Mouse (Mus musculus) urinary bladder, postnatal 25 days (tissue): ENCODE results near the gene Phospho2.
"Not testable (repeated sequence)": the region's sequence is repeated elsewhere in the genome, so short reads cannot be mapped to it uniquely, and the experiment has no call there.

Experiments
- DNase-seq: peaks from one replicate; pipeline ENCODE4 v3.0.0; 2022; ENCODE audit warnings: low spot score

The Phospho2 gene

DNA sequence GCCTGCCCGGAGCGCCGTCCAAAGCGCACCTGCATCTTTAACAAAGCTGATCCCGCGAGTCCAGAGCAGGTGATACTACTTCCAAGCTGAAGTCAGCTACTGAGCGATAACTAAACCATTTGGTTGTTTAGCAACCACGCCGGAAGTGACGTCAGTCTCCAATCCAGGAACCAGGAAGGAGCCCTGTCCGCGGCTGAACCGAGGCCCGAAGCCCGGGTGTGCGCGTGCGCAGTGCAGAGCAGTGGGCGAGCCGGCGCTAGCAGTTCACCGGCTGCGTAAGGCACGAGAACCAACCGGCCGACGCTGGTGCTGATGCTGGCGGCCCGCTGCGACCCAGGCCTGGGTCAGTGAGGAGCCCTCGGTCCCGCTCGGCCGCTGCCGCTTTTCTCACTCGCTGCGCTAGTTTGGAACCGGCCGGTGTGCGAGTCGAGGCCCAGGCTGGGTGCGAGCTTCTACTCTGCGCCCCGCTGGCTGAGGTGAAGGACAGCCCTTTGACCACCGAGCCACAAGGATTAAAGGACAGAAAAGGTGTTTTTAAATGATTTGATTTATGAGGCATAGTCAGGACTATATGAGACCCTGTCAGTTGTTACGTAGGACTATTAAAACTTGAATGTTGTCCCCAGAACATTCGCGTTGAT lies at the start of gene Phospho2, which contains the start of gene Ccdc173:
TSS of gene Phospho2 (plus strand) at position 195 of the 641 bp plus-strand sequence.
TSS of gene Ccdc173 (minus strand) at position 147 of the 641 bp plus-strand sequence.
- peak; percentile 99 for DNase-seq

GRCm38 (mm10) chr2:69745091-69745490 lies 44.3 kb upstream of the Phospho2 start:
- DNase-seq = no peak

DNA sequence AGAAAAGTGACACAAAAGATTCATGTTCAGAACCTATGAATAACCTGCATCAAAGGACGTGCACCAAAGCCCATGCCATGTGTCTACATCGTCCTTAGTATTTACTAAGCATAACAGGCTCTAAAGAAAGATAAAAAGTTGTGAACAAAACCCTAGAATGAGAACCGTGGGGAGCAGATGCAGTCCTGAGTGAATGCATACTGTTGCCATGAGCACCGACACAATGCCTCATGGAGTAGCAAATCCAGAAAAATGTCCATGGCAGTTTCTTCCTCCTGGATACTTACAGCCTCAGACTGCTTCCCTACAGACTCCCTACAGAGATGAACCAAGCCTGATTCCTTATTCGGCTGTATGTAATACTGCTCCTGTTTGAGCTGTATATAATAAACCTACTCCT lies 28.4 kb upstream of the Phospho2 start:
- no peak for DNase-seq

DNA sequence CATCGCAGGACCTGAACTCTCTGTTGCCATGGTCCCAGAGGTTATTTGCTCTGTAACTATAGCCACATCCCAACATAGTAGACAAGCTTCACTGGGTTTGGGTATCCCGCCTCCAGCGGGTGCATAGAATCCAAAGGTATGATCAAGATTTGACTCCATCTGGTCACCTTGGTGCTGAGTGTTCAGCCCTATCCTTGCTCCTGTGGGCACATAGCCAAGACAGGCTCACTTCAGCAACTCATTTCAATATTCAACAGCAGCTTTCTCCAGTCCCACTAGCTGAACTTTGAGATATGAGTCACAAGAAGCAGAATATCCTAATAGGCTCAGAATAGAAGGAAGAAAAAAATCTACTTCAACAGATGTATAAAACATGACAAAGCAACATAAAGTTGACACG lies 26.1 kb upstream of the Phospho2 start:
- DNase-seq = no peak

DNA sequence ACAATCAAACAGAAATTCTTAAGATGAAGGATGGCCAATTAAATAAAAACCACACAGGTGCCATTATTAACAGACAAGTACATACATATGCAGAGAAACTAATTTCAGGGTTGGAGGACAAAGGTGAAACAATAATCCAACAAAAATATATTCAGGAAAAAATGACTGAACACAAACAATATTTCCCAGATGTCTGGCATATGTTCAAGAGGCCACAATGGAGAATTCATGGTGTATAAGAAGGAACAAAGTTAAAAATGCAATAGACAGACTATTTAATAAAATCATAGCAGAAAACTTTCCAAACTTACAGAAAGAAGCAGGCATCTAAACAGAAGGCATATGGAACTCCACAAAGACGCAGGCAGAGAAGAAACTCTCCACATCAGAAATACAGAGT lies 24.7 kb upstream of the Phospho2 start:
- DNase-seq = no peak

DNA sequence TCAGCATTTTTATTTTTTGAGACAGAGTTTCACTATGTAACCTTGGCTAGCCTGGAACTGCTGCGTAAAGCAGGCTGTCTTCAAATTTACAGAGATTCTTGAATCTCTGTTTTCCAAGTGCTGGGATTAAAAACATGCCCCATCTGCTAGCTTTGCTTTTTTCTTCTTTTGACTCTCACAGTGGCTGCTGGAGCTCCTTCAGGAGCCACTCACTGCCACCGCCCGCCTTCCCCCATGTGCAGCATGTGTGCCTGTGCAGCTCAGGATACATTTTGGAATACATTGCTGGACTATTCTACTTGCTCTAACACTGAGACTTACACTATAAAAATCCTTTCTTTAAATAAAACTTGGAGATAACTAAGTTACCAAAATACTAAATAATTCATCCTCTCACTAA lies 16.1 kb upstream of the Phospho2 start:
- DNase-seq = no peak

DNA sequence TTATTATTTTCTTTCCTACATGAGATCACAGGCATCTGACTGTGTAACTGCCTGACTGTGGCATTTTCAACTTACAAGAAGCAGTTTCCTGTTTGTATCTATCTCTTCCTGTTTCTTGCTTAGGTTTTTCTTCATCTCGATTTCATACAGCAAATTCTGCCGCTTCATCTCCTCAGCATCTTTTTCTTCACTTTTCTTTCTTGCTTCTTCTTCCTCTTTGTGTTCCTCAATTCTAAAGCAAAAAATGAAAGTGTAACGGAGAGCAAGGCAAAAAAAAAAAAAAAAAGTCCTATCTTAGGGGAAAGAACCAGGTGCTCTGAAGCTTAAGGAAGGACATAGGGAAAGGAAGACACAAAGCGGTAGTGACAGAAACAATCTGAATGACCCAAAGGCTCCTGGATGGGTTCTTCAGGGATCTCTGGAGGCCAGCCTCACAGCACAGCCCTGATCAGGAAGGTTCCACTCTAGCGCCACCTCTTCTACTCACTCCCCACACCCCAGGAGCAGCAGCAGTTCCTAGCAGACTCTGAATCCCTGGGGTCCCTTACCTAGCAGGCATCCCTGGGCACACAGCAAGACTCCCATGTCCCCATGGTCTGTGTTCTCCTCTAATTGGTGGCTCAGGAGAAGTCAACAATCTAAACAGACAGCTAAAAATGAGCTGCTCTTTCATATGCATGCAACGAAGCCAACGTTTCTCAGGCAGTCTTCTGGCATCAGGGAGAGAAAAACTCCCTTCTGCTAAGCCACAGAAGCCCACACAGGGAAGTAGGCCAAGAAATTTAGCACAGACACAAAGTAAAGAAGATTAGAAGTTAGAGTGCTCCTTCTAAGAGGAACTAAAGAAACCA lies 11.2 kb upstream of the Phospho2 start:
- DNase-seq = no peak

DNA sequence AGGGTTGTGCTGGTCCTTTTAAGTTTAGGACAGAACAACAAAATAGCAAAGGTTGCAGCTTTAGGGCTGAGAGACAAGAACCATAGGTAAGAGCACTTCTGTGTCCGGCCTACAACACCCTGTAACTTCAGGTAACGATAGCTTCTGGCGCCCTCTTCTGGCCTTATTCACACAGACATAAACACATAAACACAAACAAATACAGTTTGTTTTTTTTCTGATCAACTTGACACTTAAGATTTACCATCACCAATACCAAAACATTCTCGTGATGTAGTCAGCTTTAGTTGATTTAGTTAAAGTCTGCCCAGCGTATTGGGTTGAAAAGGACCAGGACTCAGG lies 10.6 kb upstream of the Phospho2 start:
- no peak for DNase-seq

DNA sequence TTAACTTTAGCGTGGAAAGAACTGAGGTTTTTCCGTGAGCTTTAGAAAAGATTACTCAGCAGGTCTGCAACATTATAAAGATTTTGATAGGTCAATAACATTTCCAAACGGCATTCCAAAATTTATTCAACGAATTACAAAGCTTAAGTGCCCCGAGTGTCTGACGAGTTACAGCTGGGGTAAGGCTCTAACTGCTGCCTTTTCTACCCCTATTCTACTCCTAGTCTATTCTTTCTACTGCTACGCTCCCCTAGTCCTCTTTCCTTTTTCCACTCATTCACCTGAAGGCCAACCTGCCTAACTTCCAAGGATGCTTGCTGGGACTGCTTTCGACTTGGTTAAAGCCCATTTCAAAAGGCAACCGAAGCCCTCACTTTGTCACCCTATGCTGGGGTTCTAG lies 449 bp upstream of the Phospho2 start:
- no peak for DNase-seq

DNA sequence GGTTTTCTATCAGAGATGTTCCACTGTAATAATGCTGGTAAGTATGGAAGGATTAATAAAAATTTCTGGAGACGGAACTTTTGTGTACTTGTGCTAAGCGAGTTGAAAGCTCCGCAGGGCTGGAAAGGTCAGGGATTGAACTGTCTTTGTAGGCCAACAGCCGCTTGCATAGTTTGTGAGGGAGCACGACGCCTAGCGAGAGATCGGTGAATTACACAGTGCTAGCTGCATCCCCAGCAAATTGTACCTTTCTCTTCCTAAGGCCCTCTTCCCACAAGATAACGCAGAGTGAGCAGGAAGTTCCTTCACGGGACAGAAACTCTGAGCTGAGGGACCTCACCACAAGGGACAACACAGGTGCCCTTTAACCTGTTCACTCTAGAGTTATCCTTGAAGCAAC lies 862 bp downstream of the Phospho2 start:
- peak; percentile 80 for DNase-seq

GRCm38 (mm10) chr2:69790722-69791121 lies 1.3 kb downstream of the Phospho2 start:
- no peak for DNase-seq

DNA sequence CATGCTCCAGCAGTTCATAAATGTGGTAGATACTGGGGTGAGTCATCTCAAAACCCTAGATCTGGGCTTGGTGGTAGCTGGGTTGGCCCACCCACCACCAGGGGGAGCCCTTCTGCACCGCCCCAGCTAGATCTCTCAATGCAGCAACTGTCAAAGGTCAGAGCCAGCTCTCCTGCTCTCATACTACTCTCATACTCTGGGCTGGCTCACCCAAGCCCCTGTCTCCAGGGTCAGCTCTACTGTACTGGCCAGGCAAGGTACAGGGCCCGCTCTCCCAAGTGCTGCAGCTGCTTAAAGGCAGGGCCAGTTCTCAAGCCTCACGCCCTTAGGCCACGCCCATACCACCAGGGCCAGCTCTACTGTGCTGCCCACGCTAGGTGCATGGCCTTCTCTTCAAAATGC lies 13.5 kb downstream of the Phospho2 start:
- peak; percentile 74 for DNase-seq

GRCm38 (mm10) chr2:69803756-69804155 lies 14.3 kb downstream of the Phospho2 start:
- DNase-seq = no peak

DNA sequence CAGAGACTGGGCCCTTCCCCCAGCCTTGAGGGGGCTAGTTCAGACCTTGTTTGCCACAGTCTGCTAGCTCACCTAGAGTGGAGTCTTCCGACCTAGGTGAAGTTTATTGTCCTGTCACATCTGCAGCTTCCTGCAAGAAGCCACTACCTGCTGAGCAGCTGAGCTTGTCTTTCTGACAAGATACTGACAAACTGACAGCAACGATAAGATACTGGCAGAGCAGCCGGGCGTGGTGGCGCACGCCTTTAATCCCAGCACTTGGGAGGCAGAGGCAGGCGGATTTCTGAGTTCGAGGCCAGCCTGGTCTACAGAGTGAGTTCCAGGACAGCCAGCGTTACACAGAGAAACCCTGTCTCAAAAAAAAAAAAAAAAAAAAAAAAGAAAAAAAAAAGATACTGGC lies 15.2 kb downstream of the Phospho2 start:
- DNase-seq = not testable (repeated sequence)

DNA sequence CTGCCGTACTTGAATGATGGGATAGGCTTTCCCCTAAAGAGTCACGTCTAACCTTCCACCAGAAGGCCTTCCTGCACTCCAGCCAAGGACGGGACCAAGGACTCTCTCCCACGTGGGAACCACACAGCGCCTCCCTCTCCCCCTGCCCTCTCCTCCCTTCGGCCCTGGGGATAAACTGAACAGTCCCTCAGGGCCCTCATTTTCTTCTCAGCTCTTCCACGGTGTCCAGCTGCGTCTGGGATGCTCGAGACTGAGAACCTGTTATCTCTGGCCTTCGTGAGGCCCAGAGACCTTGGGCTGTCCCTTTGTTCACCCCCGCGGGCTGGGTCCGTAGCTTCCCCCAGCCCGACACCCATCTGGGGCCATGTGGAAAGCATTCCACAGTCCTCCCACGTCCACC lies 20.7 kb downstream of the Phospho2 start:
- no peak for DNase-seq

DNA sequence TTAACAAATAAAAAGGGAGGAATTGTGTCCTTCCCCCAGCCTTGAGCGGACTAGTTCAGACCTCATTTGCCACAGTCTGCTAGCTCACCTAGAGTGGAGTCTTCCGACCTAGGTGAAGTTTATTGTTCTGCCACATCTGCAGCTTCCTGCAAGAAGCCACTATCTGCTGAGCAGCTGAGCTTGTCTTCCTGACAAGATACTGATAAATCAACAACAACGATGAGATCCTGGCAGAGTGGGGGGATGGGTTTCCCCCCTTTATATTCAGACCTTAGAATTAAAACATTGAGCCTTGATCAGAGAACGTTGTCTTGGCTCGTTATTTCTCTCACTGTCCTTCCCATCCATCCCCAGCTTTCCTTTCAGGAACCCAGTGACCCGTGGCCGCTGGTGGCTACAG lies 21.9 kb downstream of the Phospho2 start:
- not testable (repeated sequence) for DNase-seq

- no peak for DNase-seq
Measured at GRCm38 (mm10) chr2:69816575-69816974, 27.2 kb downstream of the Phospho2 start.

DNA sequence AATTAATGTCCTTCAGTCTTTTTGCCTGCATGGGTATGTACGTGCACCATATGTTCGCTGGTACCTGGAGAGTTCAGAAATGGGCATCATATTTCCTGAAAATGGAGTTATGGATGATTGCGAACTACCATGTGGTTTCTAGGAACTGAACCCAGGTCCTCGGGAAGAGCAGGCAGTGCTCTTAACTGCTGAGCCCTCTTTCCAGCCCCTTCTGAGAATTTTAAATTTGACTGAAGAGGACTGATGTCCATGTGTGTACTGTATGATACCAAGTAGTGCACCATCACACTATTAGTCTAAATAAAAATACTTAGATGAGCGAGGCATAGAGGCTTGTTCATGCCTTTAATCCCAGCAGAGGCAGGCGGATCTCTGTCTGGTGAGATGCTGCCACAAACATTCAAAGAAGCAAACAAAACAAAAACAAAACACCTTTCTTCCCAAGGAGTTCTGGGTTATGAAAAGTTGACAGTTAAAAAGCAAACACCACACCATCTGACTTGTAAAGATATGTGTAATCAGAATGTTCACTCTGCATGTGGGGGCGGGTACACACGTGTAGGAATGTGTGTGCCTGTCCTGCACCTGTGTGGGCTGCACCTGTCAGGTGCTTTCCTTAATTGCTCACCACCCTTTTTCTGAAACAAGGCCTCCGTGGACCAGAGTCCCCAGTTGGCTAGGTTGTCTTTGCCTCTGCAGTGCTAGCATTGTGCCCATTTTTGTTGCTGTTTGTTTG lies 29.1 kb downstream of the Phospho2 start:
- DNase-seq = no peak

- DNase-seq = no peak
Measured at GRCm38 (mm10) chr2:69820201-69820600, 30.8 kb downstream of the Phospho2 start.

DNA sequence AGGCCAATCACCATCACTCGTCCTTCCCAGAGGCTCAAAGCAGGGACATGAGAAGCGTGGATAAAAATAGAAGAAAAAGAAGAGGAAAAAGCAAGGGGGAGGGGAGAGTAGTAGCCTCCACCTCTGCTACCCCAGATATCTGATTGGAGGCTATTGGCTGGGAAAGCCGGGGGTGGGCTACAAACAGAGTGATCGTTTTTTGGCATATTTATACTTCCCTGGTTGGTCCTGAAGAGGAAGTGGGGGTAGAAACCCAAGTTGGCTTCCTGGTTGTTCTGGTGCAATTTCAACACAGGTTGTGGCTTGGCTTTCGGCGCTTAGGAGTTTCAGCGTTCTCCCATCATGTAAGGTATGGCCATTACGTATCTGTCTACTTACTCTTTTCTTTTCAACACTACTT lies 32.3 kb downstream of the Phospho2 start, which contains the start of gene Klhl23:
TSS of gene Klhl23 (plus strand) at position 234 of the 400 bp plus-strand sequence.
- DNase-seq = no peak

DNA sequence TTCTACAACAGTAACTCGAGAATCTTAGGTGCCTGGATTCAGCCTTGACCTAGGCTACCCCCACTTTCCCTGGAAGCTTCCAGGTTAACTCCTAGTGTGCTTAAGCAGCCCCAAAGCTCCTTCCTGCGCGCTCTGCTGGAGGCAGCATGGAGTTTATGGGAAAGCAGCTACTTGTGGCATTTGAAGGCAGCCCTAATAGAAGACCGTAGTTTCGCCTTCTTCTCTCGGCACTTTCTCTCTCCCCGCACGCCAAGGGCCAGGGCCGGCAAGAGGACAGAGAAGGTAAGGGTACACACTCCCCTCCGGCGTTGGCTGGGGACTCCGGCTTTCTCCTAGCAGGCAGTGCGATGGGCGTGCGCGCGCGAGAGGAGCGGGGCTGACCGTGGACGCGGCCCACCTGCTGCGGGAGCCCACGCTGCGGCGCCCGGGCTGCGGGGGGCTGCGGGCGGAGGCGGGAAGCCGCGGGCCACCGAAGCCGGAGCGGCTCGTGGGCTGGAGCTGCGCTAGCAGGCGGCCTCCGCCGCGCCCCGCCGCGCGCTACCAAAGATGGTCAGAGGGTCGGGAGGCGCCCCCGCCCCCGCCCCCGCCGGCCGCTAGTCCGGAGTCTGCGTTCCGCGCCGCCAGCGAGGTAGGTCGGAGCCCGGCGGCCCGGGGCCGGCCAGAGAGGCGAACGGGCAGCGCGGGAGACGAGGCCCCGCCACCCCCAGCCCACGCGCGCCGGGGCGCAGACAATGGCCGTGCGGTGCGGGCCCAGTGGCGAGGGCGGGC lies 33.1 kb downstream of the Phospho2 start:
- DNase-seq = peak; percentile 38

DNA sequence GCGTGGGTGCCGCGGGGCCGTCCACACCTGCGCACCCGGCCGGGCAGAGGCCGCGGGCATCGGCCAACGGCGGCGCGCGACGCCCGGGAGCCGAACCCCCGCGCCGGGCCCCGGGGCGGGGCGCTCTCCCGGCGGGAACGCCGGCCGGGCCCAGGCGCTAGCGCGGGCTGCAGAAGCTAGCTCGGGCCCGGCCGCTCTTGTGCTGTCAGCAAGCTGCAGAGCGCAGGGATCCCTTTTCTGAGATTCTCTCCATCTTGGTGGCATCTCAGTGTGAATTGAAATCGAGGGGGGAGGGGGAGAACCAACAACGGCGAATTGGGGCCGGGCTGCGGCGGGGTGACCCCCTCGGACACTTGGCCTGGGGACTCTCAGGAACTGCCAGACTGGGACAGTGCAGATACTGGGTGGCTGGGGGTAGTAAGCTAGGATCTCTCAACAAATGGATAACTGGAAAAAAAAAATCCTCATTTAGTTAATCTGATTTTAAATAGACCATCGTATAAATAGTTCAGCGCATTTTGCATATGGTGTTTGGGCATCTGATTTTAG lies 33.8 kb downstream of the Phospho2 start:
- DNase-seq = peak; percentile 38
